Mouse (Mus musculus) heart, embryonic 16.5 days (tissue): ENCODE results near the gene Ankrd63. TPM values are rescaled to one million over a fixed set of nuclear protein-coding genes. Genes with fewer than 3 reads are reported as not detected.
A peak's percentile ranks its signal among the peaks of the same experiment; 100 is the strongest.

ENCODE experiments used
- ATAC-seq: fragments of 200-750 bp; cut with Nextera tagmentation; replicated peaks from 2 replicates; pipeline ENCODE4 v1.8.0; 2017; ENCODE audit warnings: moderate number of reproducible peaks; ENCODE audit not compliant: insufficient read depth, low FRiP score; ENCODE audit errors: extremely low read depth
- H3K27ac ChIP-seq: fragments of 300-500 bp; sonication (generic); 2 replicates; pipeline ENCODE4 v1.5.1; 2014; ENCODE audit warnings: mild to moderate bottlenecking, low read length, control low read depth, moderate library complexity
- H3K27me3 ChIP-seq: fragments of 300-500 bp; sonication (generic); 2 replicates; pipeline ENCODE4 v1.6.1; 2014; ENCODE audit warnings: low read length, mixed read lengths; ENCODE audit not compliant: control insufficient read depth, insufficient read depth
- H3K36me3 ChIP-seq: fragments of 300-500 bp; sonication (generic); 2 replicates; pipeline ENCODE4 v1.6.1; 2014; ENCODE audit not compliant: control insufficient read depth, insufficient read depth
- H3K4me1 ChIP-seq: fragments of 300-500 bp; sonication (generic); 2 replicates; pipeline ENCODE4 v1.6.1; 2014; ENCODE audit warnings: low read length, mixed read lengths; ENCODE audit not compliant: control insufficient read depth, insufficient read depth
- H3K4me2 ChIP-seq: fragments of 300-500 bp; sonication (generic); 2 replicates; pipeline ENCODE4 v1.6.1; 2014; ENCODE audit warnings: low read depth, mild to moderate bottlenecking, control low read depth, low read length
- H3K4me3 ChIP-seq: fragments of 300-500 bp; sonication (generic); 2 replicates; pipeline ENCODE4 v1.5.1; 2014; ENCODE audit warnings: mild to moderate bottlenecking, control low read depth, low read length
- H3K9ac ChIP-seq: fragments of 300-500 bp; sonication (generic); 2 replicates; pipeline ENCODE4 v1.6.1; 2014; ENCODE audit warnings: low read length, control low read depth
- H3K9me3 ChIP-seq: fragments of 300-500 bp; sonication (generic); replicated peaks from 2 replicates; pipeline ENCODE4 v1.6.1; 2016; ENCODE audit warnings: low read length; ENCODE audit not compliant: control insufficient read depth
- WGBS: fragments of 180-500 bp; shearing (Covaris S2); extraction: QIAGEN DNeasy Blood & Tissue Kit; methylation state at CpG from one replicate; pipeline ENCODE4 v1.1.7; 2014; 5-methylcytosine and 5-hydroxymethylcytosine counted together
- polyA plus RNA-seq: library from polyadenylated mRNA; unstranded; fragments of >200 nt; fragmentation: Nextera tagmentation; extraction: Ambion mirVana; gene quantifications from 2 replicates; pipeline ENCODE4 v1.2.1, GENCODE M21; 2015

Gene Ankrd63
- polyA plus RNA-seq, 1 experiment from 2014 or later: 2.8 TPM

GRCm38 (mm10) chr2:118685088-118685487 is 18.7 kb downstream of the Ankrd63 start:
- no peaks in the 10 kb centered on the region for H3K36me3 ChIP-seq
- no peak overlapping the region for H3K4me2 ChIP-seq
- no peaks in the 10 kb centered on the region; the same call in 1 of the 2 replicates for H3K27me3 ChIP-seq
- H3K9ac ChIP-seq: no peak overlapping the region
- 69% methylated on average over 4 of the region's 4 CpGs for WGBS
- H3K4me3 ChIP-seq: no peak overlapping the region
- no peaks in the 10 kb centered on the region for H3K9me3 ChIP-seq
- ATAC-seq: no peak
- H3K27ac ChIP-seq: no peak overlapping the region
- H3K4me1 ChIP-seq: peaks cover 19% of the 10 kb centered on the region

DNA sequence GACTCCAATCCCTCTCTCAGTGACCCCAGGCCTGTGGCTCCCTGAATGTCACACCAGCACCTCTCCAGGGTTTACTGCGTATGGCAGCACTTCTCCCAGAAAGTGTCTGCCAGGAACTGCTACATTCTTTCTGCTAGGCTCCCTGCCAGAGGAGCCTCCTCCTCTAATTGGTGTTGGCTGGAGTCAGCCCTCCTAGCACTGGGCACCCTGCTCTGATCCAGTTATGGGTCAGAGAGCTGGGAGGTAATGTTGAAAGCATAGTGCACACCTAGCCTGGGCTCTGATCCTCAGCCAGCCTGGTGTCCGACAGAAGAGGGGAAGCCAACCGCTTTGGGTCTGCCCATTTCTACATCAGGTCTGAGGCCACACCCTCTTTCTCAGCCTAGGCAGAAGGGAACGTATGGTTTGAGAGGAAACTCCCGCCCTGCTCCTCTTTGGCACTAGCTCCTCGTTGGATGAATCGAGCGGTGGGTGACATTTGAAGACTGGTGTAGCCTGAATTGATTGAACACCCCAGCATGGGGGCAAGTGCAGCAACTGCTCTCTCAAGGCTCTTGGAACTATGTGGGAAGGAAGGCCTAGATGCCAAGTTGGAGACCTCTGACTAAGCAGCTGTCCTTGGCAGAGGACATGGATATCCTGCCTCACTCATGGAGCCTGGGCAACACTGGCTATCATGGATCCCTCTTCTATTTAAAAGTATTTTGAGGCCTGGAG is 21.1 kb downstream of the Ankrd63 start:
- no peak overlapping the region for H3K9ac ChIP-seq
- 34% methylated on average over 8 of the region's 8 CpGs for WGBS
- no peak overlapping the region for H3K4me3 ChIP-seq
- H3K4me1 ChIP-seq: peaks cover 22% of the 10 kb centered on the region
- H3K9me3 ChIP-seq: no peaks in the 10 kb centered on the region
- ATAC-seq: peak; percentile 71
- no peaks in the 10 kb centered on the region for H3K36me3 ChIP-seq
- peaks cover 12% of the 10 kb centered on the region for H3K27me3 ChIP-seq
- no peak overlapping the region for H3K4me2 ChIP-seq
- peak overlapping the region; percentile 62 for H3K27ac ChIP-seq

DNA sequence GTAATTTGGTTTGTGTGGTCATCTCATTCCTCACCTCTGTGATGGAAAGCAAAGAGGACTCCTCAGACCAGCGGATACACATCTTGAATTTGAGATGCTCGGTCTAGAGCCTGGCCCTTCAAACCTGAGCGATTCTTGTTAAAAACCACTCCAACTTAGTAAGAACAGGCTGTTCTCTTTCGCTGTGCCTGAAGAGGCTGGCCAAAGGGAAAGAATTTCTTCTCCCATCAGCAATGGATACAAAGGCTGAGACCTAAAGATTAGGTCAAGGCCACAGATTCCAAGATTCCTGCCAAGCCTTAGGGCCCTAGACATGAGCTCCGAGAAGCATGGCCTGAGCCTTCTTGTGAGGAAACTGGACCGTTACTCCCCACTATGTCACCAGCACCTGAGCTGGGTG is 22.8 kb downstream of the Ankrd63 start:
- Histone ChIP-seq H3K9ac (no peak overlapping the region), H3K36me3 (no peaks in the 10 kb centered on the region), H3K27ac (no peak overlapping the region), H3K4me1 (peaks cover 22% of the 10 kb centered on the region), H3K9me3 (no peaks in the 10 kb centered on the region), H3K27me3 (peaks cover 22% of the 10 kb centered on the region), H3K4me3 (no peak overlapping the region), H3K4me2 (no peak overlapping the region)
- ATAC-seq: no peak
- 89% methylated on average over 6 of the region's 6 CpGs for WGBS

DNA sequence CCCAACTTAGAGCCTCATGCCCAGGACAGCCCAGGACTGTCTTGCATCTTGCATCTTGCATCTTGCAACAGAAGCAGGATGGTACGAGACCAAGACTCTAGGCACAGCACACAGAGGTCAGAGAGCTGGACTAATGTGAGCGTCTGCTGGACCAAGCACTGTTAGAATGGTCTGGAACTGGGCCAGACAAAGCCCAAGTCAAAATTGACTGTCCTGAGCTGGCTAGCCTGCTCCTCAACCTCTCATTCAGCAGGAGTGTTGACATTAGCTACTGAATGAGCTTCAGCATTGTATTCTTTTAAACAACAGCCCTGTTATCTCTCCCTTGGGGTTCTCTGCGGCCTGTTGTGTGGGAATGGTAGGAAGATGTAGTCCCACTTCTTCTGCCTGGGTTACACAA is 24.2 kb downstream of the Ankrd63 start:
- H3K4me2 ChIP-seq: no peak overlapping the region
- no peak overlapping the region for H3K27ac ChIP-seq
- H3K9me3 ChIP-seq: no peaks in the 10 kb centered on the region
- no peak overlapping the region for H3K9ac ChIP-seq
- no peaks in the 10 kb centered on the region for H3K36me3 ChIP-seq
- H3K4me1 ChIP-seq: peaks cover 22% of the 10 kb centered on the region
- no peak overlapping the region for H3K4me3 ChIP-seq
- H3K27me3 ChIP-seq: peaks cover 33% of the 10 kb centered on the region
- WGBS: 60% methylated on average over 3 of the region's 3 CpGs
- no peak for ATAC-seq

DNA sequence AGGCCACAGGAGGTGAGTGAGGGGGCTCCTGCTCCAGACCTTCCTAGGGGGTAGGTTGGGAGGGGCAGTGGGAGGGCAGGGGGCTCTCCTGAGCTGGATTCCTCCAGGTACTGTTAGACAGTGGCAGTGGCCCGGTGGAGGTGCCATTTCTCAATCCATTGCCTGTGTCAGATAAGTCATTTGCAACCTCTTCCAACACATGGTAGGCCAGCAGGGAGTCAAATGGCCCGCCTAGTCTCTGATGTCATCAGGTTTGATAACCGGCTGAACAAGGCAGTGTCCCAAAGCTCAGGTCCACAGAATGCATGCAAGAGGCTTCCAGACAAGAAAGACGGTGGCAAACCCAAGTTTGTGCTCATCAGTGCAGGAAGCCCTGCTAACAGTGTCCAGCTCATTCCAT is 25.9 kb downstream of the Ankrd63 start:
- peak overlapping the region; percentile 99 for H3K4me2 ChIP-seq
- peaks cover 39% of the 10 kb centered on the region for H3K27me3 ChIP-seq
- no peak overlapping the region for H3K27ac ChIP-seq
- peak overlapping the region; percentile 80 for H3K9ac ChIP-seq
- 22% methylated on average over 4 of the region's 4 CpGs for WGBS
- no peaks in the 10 kb centered on the region for H3K9me3 ChIP-seq
- peak overlapping the region; percentile 67 for H3K4me3 ChIP-seq
- H3K4me1 ChIP-seq: peaks cover 17% of the 10 kb centered on the region
- H3K36me3 ChIP-seq: no peaks in the 10 kb centered on the region
- no peak for ATAC-seq

- Histone ChIP-seq H3K4me3 (peak overlapping the region; percentile 67), H3K9ac (peak overlapping the region; percentile 80), H3K27ac (no peak overlapping the region), H3K27me3 (peaks cover 39% of the 10 kb centered on the region), H3K9me3 (no peaks in the 10 kb centered on the region), H3K4me2 (peak overlapping the region; percentile 99), H3K36me3 (no peaks in the 10 kb centered on the region), H3K4me1 (peaks cover 11% of the 10 kb centered on the region)
- peak; percentile 25; the same call in 1 of the 2 replicates for ATAC-seq
- 1% methylated on average over 84 of the region's 89 CpGs for WGBS
Measured at GRCm38 (mm10) chr2:118676839-118677741, 26.7 kb downstream of the Ankrd63 start.

GRCm38 (mm10) chr2:118674500-118674899 is 29.3 kb downstream of the Ankrd63 start:
- Histone ChIP-seq H3K9me3 (no peaks in the 10 kb centered on the region), H3K4me1 (peaks cover 18% of the 10 kb centered on the region), H3K4me3 (no peak overlapping the region), H3K36me3 (no peaks in the 10 kb centered on the region), H3K9ac (no peak overlapping the region), H3K27ac (no peak overlapping the region), H3K27me3 (peaks cover 39% of the 10 kb centered on the region), H3K4me2 (no peak overlapping the region)
- ATAC-seq: no peak
- 32% methylated on average over 7 of the region's 7 CpGs for WGBS

DNA sequence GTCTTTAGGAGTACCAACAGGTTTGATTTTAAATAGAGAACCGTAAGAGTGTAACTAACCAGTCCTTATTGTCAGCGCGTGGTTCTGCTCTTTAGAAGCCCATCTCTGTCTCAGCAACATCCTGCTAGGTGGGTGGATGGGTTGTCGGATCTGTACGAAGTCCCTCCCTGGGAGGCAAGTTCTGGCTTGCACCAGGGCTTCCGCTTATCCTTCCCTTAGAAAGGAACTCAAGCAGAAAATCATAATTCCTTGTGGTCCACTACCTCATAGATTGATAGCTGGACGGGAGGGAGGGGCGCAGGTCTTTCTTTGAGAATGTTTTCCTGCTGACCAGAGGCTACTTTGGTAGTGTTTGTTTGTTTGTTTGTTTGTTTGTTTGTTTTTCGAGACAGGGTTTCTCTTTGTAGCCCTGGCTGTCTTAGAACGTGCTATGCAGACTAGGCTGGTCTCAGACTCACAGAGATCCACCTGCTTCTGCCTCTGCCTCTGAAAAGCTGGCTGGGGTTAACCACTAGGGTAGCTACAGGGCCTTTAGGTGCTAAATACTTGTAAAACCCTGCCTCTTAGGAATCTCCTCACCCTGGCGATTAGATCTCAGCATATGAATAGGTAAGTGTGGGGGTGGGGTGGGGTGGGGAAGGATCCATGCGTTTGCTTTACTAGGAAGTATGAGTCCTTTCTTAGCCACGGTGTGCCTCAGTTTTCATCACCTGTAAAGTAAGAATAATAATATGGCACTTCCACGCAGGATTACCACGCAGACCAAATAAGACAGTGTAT is 29.9 kb downstream of the Ankrd63 start:
- ATAC-seq: no peak
- H3K9ac ChIP-seq: no peak overlapping the region
- WGBS: 43% methylated on average over 15 of the region's 15 CpGs
- no peak overlapping the region for H3K4me2 ChIP-seq
- H3K4me3 ChIP-seq: no peak overlapping the region
- H3K36me3 ChIP-seq: no peaks in the 10 kb centered on the region
- H3K27ac ChIP-seq: no peak overlapping the region
- peaks cover 34% of the 10 kb centered on the region for H3K27me3 ChIP-seq
- no peaks in the 10 kb centered on the region for H3K9me3 ChIP-seq
- peaks cover 22% of the 10 kb centered on the region for H3K4me1 ChIP-seq
